Mouse (Mus musculus) lung, postnatal 14 days (tissue): Measurements from ENCODE around the gene Nr2f6.
A peak's percentile ranks its signal among the peaks of the same experiment; 100 is the strongest.

Source experiments
- DNase-seq: peaks from one replicate; pipeline ENCODE4 v3.0.0; 2021

The Nr2f6 gene

DNA sequence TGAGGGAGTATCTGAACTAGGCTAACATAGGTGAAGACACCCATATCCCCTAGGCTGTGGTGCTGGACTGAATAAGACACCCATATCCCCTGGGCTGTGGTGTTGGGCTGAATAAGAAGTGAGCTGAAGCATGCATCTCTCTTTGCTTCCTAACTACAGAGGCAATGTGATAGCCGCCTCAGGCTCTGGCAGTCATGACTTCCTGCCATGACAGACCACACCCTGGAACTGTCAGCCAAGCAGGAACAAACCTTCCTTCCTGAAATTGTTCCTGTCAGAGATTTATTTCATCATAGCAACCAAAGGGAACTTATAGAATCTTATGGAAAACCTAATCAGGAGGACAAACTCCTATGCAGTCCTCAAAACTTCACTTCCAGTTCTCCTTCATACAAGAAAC, 6.5 kb upstream of the Nr2f6 start:
- no peak for DNase-seq

DNA sequence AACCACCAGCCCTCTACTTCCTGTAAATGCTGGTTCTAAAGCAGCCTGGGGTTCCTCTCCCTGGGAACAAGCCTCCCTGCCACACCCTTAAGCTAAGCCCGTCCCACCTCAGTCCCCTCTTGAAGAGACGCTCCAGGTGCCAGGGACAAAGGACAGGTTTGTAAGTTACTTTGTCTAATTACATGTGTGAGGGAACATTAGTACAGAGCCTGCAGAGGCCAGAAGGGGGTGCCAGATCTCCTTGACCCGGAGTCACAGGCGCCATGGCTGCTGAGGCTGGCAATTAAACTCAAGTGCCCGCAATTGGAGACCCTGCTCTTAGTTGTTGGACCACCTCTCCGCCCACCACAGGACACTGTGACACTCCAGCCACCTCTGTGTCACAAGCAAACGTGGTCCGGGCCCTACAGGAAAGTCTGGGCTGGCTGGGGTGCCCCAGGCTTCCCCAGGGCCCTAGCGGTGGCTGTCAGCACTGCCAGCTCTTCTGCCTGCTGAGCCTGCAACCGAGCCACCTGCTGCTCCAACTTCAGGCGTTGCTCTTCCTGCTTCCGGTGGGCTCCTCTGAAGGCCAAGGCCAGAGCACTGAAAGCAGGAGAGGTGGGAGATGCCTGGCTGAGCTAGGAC, 3.6 kb upstream of the Nr2f6 start:
- DNase-seq = no peak

GRCm38 (mm10) chr8:71383860-71384259, 2.1 kb upstream of the Nr2f6 start:
- DNase-seq = no peak

- no peak for DNase-seq
Measured at GRCm38 (mm10) chr8:71383396-71383795, 1.6 kb upstream of the Nr2f6 start.

- DNase-seq = peak; percentile 89
Measured at GRCm38 (mm10) chr8:71381971-71382961, 506 bp upstream of the Nr2f6 start.

DNA sequence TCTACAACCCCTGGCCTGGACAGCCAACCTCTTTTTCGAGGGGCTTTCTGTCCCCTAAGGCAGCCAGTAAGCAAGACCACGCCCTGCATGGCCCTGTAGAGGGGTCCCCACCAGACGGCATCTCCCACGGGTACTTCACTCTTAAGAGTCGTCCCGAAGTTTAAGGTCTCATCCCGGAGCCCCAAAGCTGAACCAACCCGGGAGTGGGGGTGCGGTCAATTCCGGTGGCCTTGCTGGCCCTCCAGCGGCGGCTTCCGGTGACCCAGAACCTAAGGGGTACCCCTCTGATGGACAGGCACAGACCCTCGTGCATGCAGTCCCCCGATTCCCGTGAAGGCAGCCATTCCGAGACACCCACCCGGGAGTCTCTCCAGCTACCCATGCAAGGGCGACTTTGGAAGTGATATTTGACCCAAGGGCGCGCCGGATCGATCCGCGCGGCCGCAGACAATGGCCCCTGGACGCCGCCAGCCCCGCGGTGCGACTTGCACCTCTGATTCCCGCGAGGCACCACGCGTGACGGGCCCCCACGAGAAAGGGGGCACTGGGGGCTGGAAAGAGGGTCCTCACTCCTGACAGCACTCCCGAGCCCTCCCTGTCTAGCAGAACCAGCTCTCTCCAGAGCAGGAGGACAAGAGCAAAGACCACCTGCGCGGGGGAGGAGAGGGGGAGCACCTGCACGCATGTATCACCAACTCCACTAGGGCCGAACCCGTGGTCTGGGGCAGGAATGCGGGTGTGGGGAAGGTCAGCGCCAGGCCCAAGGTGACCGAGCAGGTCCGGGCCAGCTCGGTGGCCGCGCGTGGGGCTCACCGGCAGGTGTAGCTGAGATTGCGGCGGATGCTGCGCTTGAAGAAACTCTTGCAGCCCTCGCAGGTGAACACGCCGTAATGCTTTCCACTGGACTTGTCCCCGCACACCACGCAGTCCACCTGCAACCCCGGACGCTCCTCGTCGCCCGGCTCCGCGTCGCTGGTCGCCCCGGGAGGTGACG, 1.3 kb downstream of the Nr2f6 start:
- DNase-seq = no peak

- DNase-seq = no peak
Measured at GRCm38 (mm10) chr8:71379512-71380075, 2.2 kb downstream of the Nr2f6 start.

GRCm38 (mm10) chr8:71379008-71379407, 2.8 kb downstream of the Nr2f6 start:
- no peak for DNase-seq

- DNase-seq = no peak
Measured at GRCm38 (mm10) chr8:71376423-71377030, 5.2 kb downstream of the Nr2f6 start.

- DNase-seq = peak; percentile 64
Measured at GRCm38 (mm10) chr8:71375581-71376422, 6.0 kb downstream of the Nr2f6 start.

DNA sequence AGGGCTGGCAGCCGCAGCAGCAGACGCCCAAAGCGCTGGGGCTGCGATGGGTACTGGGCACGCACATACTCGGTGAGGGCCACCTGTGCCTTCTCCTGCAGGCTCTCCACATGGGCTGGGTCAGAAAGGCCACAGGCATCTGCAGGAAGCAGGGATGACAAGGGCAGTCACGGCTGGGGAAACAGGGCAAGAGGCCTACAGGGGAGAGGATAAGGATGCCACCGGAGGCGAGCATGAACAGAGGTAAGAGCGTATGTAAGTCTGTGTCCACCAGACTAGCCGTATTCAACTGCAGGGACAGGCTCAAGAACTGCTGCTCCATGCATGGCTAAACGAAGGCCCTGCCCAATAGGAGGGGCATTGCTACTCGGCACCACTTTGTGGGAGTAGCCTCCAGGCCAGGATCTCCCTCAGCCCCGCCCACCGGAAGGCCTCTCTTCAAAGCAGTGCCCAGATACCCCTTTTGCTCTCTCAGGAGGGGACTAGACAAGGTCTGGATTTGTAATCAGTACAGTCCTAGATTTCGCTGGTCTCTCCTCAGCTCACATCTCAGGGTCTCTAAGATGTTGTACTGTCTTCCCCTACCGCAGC, 7.0 kb downstream of the Nr2f6 start:
- no peak for DNase-seq

- no peak for DNase-seq
Measured at GRCm38 (mm10) chr8:71373000-71373399, 8.8 kb downstream of the Nr2f6 start.

DNA sequence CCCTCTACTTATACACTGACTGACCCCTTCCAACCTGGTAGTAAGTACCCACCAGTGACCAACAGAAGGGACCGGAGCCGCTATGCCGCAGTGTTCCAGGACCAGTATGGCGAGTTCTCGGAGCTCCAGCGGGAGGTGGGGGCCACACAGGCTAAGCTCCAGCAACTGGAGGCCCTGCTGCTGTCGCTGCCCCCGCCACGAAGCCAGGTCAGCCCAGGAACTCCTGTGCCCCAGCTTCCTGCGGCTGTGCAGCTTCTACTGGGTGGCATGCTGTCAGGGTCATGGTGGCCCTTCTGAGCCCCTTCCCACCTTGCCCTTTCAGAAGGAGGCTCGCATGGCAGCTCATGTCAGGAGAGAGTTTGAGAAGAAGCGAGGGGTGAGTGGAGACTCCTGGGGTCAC, 9.3 kb downstream of the Nr2f6 start:
- DNase-seq = no peak

- DNase-seq = peak; percentile 98
Measured at GRCm38 (mm10) chr8:71371236-71371848, 10.4 kb downstream of the Nr2f6 start, which contains the start of gene Ocel1. TSS of gene Ocel1 (plus strand) at chr8:71371298.

DNA sequence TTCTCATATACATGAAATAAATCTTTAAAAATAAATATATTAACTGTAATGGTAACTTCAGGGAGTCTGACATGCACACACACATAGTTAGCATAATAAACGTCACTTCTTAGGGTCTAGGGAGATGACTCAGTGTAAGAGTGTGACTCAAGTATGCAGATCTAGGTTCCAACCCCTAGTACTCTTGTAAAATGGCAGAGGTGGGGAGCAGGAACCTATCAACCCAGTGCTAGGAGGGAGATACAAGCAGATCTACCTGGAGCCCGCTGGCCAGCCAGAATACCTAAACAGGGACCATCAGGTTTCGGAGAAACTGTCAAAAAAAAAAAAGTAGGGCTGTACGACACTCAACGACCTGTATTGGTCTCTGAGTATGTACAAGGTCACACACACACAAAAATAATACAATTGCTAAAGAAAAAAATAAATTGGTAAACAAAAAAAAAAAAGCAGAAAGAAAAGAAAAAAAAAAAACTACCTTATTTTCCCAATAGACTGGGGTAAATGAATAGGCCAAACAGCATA, 11.0 kb downstream of the Nr2f6 start:
- no peak for DNase-seq

GRCm38 (mm10) chr8:71369040-71369718, 12.6 kb downstream of the Nr2f6 start:
- no peak for DNase-seq

DNA sequence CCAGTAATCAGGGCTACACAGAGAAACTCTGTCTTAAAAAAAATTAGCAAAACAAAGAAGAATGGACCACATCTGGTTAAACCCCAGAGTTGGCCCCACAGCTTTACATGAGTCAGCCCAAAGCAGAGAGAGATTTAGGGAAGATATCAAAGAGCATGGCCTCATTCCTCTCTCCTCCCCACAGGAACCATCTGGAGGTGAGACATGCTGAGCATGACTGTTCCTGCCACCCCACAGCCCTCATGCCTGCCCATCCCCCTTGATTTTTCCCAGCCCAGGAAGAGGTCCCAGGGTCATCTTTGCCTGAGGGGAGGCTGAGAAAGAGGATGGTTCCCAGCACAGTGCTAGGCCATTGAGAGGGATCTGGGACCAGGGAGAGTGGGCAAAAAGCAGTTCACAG, 13.4 kb downstream of the Nr2f6 start:
- no peak for DNase-seq

DNA sequence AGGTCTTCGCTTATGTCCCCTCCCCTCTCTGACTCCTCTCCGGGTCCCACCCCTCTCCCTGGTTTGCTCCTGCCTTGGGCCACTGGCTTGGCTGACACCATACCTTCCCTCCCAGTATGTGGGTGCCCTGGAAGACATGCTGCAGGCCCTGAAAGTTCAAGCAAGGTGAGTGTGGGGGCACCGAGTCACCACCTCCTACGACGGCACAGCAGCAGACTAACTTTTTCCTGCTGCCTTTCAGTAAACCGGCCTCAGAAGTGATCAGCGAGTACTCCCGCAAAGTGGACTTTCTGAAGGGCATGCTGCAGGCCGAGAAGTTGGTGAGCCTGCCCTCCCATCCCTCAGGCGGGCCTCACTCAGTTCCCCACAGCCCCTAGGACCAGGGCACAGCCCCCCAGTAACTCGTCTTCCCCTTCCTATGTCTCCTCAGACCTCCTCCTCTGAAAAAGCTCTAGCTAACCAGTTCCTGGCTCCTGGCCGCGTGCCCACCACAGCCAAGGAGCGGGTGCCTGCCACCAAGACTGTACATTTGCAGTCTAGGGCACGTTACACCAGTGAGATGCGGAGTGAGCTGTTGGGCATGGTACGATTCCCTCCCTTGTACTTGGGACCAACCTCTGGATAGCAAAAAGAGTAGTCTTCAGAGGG, 14.1 kb downstream of the Nr2f6 start:
- DNase-seq = no peak
